Mouse (Mus musculus): ENCODE measurements around the gene Ncf2.

DNA sequence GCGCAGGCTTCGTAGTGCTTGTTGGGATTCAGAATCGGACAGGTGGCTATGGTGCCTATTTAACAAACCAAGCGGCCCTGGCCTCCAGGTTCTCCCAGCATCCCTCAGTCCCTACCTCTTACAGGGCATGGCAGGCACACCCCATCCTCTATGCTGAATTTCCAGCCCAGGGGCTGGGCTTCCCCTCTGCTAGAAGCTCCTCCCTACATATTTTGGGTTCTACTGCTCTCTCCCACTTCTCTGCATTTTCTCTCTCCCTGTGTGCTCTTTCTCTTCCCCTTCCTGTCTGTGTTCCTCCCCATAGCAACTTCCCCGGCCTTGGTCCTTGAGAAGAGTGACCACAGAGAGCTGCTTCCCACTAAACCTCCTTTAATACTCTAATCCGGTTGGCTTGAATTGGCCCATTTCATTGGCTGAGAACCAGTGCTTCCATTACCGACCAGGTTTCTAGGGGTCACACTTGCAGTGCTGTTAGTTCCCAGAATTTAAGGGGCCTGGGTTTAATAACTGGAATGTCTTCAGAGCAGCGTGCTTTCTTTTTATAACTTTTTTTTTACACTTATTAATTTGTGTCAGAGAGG, 3.2 kb upstream of the Ncf2 start:
- TF ChIP-seq POLR2A (IDR thresholded peaks at IDR 0.05; ENCODE audit: low read depth, low read length): no peak
- no peak for TF ChIP-seq CTCF (IDR thresholded peaks at IDR 0.05; ENCODE audit: extremely low read depth, insufficient read depth, insufficient read length, insufficient replicate concordance)
